Mouse (Mus musculus): ENCODE results near the gene Nupl1.

DNA sequence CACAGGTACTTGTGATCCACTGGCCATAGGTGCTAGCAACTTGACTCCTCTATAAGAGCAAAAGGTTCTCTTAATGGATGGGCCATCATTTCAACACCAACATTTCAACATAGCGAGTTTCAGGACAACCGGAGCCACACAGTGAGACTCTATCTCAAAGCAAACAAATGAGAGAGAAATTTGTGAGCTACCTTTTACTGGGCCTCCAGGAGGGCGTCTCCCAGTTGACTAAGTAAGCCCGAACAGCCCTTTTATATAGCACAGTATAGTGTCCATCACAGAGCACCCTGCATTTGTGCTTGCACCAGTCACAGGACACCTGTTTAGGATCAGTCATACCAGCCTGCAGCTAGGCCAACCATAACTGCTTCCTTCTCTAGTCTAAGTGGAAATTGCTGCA lies 5.9 kb upstream of the Nupl1 start:
- TF ChIP-seq CTCF (IDR thresholded peaks at IDR 0.05; ENCODE audit: control insufficient read depth, insufficient read depth, insufficient read length) (no peak), MAX (IDR thresholded peaks at IDR 0.05) (no peak)
